Mouse (Mus musculus) gastrocnemius, adult 2 months (tissue): ENCODE results near the gene Fgd2. TPM values are rescaled to one million over a fixed set of nuclear protein-coding genes. Genes with fewer than 3 reads are reported as not detected.
"Not testable (repeated sequence)": the region's sequence is repeated elsewhere in the genome, so short reads cannot be mapped to it uniquely, and the experiment has no call there.

Experiments used
- DNase-seq: peaks from one replicate; pipeline ENCODE4 v3.0.0; 2022
- H3K27ac ChIP-seq: fragments of 200-600 bp; 2 replicates; pipeline ENCODE4 v1.8.1; 2022; ENCODE audit warnings: mild to moderate bottlenecking
- H3K4me3 ChIP-seq: fragments of 200-600 bp; 2 replicates; pipeline ENCODE4 v1.8.1; 2022; ENCODE audit warnings: mild to moderate bottlenecking, moderate library complexity
- CTCF ChIP-seq: fragments of 200-600 bp; IDR thresholded peaks from 2 replicates; pipeline ENCODE4 v1.8.1; 2022; ENCODE audit warnings: antibody characterized with exemption, mild to moderate bottlenecking, moderate library complexity
- intact Hi-C: fragments of 180-260 bp; cut with DNase I; formaldehyde crosslinking; loops from one replicate; pipeline ENCODE4 v1.15.1; 2025
- total RNA-seq, 2 experiments: library from RNA; stranded (reverse); gene quantifications; 2 replicates each; pipeline ENCODE4 v1.2.3; 2021

The Fgd2 gene
- total RNA-seq, 2 experiments from 2014 or later = 0.74 to 1.1 TPM

GRCm38 (mm10) chr17:29381472-29381871, 20.8 kb downstream of the Fgd2 start:
- TF ChIP-seq CTCF = peak; percentile 75
- peak; percentile 85 for DNase-seq
- Histone ChIP-seq H3K27ac (no peak overlapping the region), H3K4me3 (no peak overlapping the region)
- intact Hi-C loops = loop anchor here (1.0 kb wide), 1 partner anchor 133 kb away; no protein-coding TSS in a partner anchor

GRCm38 (mm10) chr17:29382417-29382816, 21.7 kb downstream of the Fgd2 start:
- Histone ChIP-seq H3K4me3 (no peak overlapping the region), H3K27ac (no peak overlapping the region)
- intact Hi-C loops = no loop called here
- TF ChIP-seq CTCF = no peak
- DNase-seq = no peak

GRCm38 (mm10) chr17:29383923-29384322, 23.2 kb downstream of the Fgd2 start:
- intact Hi-C loops = no loop called here
- Histone ChIP-seq H3K4me3 (no peak overlapping the region), H3K27ac (no peak overlapping the region)
- no peak for DNase-seq
- no peak for TF ChIP-seq CTCF

- Histone ChIP-seq H3K27ac (peak overlapping the region; percentile 49), H3K4me3 (no peak overlapping the region)
- intact Hi-C loops = no loop called here
- peak; percentile 87 for DNase-seq
- no peak for TF ChIP-seq CTCF
These were observed 24.2 kb downstream of the Fgd2 start for GRCm38 (mm10) chr17:29384850-29385438.

GRCm38 (mm10) chr17:29385746-29386145, 25.0 kb downstream of the Fgd2 start:
- H3K27ac ChIP-seq = peak overlapping the region; percentile 35; the same call in 1 of the 2 replicates
- intact Hi-C loops = no loop called here
- no peak for TF ChIP-seq CTCF
- H3K4me3 ChIP-seq = no peak overlapping the region
- DNase-seq = no peak

- no peak overlapping the region for H3K4me3 ChIP-seq
- intact Hi-C loops = no loop called here
- TF ChIP-seq CTCF = no peak
- DNase-seq = peak; percentile 96
- peak overlapping the region; percentile 91 for H3K27ac ChIP-seq
These were observed 28.3 kb downstream of the Fgd2 start for GRCm38 (mm10) chr17:29388978-29389377.

GRCm38 (mm10) chr17:29391280-29391679, 30.6 kb downstream of the Fgd2 start:
- TF ChIP-seq CTCF = no peak
- peak overlapping the region; percentile 91 for H3K27ac ChIP-seq
- intact Hi-C loops = no loop called here
- peak; percentile 64 for DNase-seq
- no peak overlapping the region for H3K4me3 ChIP-seq

- Histone ChIP-seq H3K27ac (peak overlapping the region; percentile 91), H3K4me3 (no peak overlapping the region)
- no peak for DNase-seq
- TF ChIP-seq CTCF = no peak
- intact Hi-C loops = no loop called here
These were observed 32.8 kb downstream of the Fgd2 start for GRCm38 (mm10) chr17:29393335-29394089.

- intact Hi-C loops = no loop called here
- H3K27ac ChIP-seq = peak overlapping the region; percentile 91; the same call in 1 of the 2 replicates
- no peak overlapping the region for H3K4me3 ChIP-seq
- no peak for DNase-seq
- TF ChIP-seq CTCF = no peak
These were observed 33.5 kb downstream of the Fgd2 start for GRCm38 (mm10) chr17:29394106-29394760.

- not testable (repeated sequence) for DNase-seq, H3K4me3 ChIP-seq
- H3K27ac ChIP-seq = peak overlapping the region; percentile 91
- intact Hi-C loops = loop anchor here (5.0 kb wide), 1 partner anchor 63 kb away; no protein-coding TSS in a partner anchor
These were observed 34.0 kb downstream of the Fgd2 start for GRCm38 (mm10) chr17:29394761-29395160.

GRCm38 (mm10) chr17:29395381-29395780, 34.7 kb downstream of the Fgd2 start:
- Histone ChIP-seq H3K4me3 (peak overlapping the region; percentile 34), H3K27ac (peak overlapping the region; percentile 91)
- intact Hi-C loops = loop anchor here (5.0 kb wide), 1 partner anchor 62 kb away; no protein-coding TSS in a partner anchor
- DNase-seq = peak; percentile 52
- no peak for TF ChIP-seq CTCF

GRCm38 (mm10) chr17:29396056-29396799, 35.5 kb downstream of the Fgd2 start:
- no peak for TF ChIP-seq CTCF
- Histone ChIP-seq H3K4me3 (no peak overlapping the region), H3K27ac (peak overlapping the region; percentile 91; the same call in 1 of the 2 replicates)
- intact Hi-C loops = loop anchor here (5.0 kb wide), 1 partner anchor 61 kb away; no protein-coding TSS in a partner anchor
- no peak for DNase-seq
